Mouse (Mus musculus): ENCODE data around the gene Tmem161a. TPM values are rescaled to one million over a fixed set of nuclear protein-coding genes. Genes with fewer than 3 reads are reported as not detected.
A peak's percentile ranks its signal among the peaks of the same experiment; 100 is the strongest.

Gene Tmem161a
- polyA plus RNA-seq, 1 experiment from 2014 or later: 50.5 TPM

DNA sequence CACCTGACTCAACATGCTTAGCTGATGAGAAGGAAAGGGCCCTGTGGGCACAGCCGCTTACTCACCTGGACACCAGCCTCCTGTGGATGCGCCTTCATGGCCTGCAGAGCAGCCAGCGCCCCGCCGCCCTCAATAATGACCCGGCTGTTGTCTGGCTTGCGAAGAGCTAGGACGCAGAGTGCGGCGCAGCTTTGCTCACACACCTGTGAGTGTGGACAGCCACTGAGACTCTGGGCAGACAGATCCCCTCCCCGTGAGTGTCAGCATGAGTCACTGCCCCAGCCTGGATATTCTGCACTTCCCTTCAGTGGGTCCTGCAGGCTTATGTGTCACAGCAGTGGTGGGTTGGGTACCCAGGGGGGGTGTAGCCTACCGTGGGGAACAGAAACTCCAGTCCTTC is 49.9 kb downstream of the Tmem161a start:
- Histone ChIP-seq H3K27ac (ENCODE audit: low read depth) (no peak overlapping the region), H3K9me3 (ENCODE audit: low read depth, low read length) (no peaks in the 10 kb centered on the region), H3K4me1 (ENCODE audit: insufficient read depth) (no peaks in the 10 kb centered on the region), H3K4me2 (no peak overlapping the region), H3K4me3 (ENCODE audit: low read depth, low read length) (no peak overlapping the region), H3K27me3 (ENCODE audit: insufficient read depth, low read length) (no peaks in the 10 kb centered on the region), H3K9ac (no peak overlapping the region), H3K36me3 (ENCODE audit: insufficient read depth) (peaks cover 37% of the 10 kb centered on the region; the same call in 1 of the 2 replicates)
- DNase-seq: no peak
- WGBS: 89% methylated on average over 12 of the region's 12 CpGs
- no peak for ATAC-seq (ENCODE audit: insufficient read depth)
- no peak for TF ChIP-seq CTCF (IDR thresholded peaks at IDR 0.05; ENCODE audit: low read depth)

DNA sequence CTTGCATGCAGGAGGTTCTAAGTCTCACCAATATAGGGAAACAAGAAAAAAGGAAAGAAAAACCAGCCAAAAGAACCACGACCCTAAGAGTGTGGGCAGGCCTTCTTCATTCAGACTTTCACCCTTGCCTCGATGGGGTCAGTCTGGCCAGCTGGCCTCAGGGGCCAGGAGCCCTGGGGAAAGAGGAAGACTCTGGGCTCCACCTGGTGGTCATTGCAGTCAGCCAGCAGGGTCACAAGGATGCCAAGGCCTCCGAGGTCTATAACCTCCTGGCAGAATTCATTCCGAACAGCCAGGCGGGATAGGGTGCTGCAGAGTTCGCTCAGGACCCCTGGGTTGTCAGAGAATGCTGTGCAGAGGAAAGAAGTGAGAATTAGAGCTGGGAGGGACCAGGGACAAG is 51.2 kb downstream of the Tmem161a start:
- TF ChIP-seq CTCF (IDR thresholded peaks at IDR 0.05; ENCODE audit: low read depth): peak; percentile 67
- Histone ChIP-seq H3K4me1 (ENCODE audit: insufficient read depth) (no peaks in the 10 kb centered on the region), H3K27me3 (ENCODE audit: insufficient read depth, low read length) (no peaks in the 10 kb centered on the region), H3K36me3 (ENCODE audit: insufficient read depth) (peaks cover 41% of the 10 kb centered on the region; the same call in 1 of the 2 replicates), H3K4me2 (no peak overlapping the region), H3K9ac (no peak overlapping the region), H3K4me3 (ENCODE audit: low read depth, low read length) (no peak overlapping the region), H3K27ac (ENCODE audit: low read depth) (no peak overlapping the region), H3K9me3 (ENCODE audit: low read depth, low read length) (no peaks in the 10 kb centered on the region)
- DNase-seq: peak; percentile 36
- ATAC-seq (ENCODE audit: insufficient read depth): no peak
- WGBS: 48% methylated on average over 6 of the region's 6 CpGs

DNA sequence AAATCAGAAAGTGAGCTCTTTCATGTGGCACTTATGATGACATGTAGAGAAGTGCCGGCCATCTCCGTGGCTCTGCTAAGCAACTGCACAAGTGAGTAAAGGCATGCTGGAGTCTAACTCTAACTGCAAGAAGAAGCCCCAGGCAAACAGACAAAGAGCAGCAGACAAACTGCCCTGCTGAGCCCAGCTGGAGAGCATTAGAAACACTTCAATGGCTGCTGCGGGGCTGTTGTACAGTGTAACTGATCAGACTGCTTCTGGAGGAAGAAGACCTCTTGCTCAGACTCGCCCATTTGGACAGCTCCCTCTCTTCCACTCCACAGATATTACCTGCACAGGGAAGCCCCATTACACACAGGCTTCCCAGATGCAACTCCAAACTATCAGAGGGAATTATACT is 55.8 kb downstream of the Tmem161a start:
- WGBS: 73% methylated on average over 4 of the region's 4 CpGs
- H3K9ac ChIP-seq: no peak overlapping the region
- H3K36me3 ChIP-seq (ENCODE audit: insufficient read depth): peaks cover 48% of the 10 kb centered on the region
- ATAC-seq (ENCODE audit: insufficient read depth) (no peak), DNase-seq (no peak)
- peaks cover 3% of the 10 kb centered on the region; the same call in 1 of the 2 replicates for H3K4me1 ChIP-seq (ENCODE audit: insufficient read depth)
- no peak overlapping the region for H3K4me3 ChIP-seq (ENCODE audit: low read depth, low read length)
- no peak for TF ChIP-seq CTCF (IDR thresholded peaks at IDR 0.05; ENCODE audit: low read depth)
- H3K4me2 ChIP-seq: no peak overlapping the region
- H3K27me3 ChIP-seq (ENCODE audit: insufficient read depth, low read length): no peaks in the 10 kb centered on the region
- no peaks in the 10 kb centered on the region for H3K9me3 ChIP-seq (ENCODE audit: low read depth, low read length)
- no peak overlapping the region for H3K27ac ChIP-seq (ENCODE audit: low read depth)

DNA sequence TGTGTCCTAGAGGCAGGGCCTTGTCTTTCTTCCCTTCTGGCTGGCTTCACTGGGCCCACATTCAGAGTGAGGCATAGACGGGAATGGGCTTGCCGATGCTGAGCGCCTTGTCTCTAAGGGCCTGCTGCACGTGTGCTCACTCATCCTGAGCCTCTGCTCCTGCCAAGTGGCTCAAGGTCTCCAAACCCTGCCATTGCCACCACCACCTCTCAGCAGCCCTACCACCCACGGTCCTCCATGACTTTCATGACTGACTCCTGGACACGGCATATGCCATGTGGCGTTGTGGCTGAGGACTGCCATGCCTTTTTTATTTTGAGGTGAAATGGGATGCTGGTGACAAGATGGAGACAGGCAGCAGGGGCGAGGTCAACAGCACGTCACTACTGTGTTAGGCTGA is 58.7 kb downstream of the Tmem161a start:
- no peak for ATAC-seq (ENCODE audit: insufficient read depth)
- no peak for DNase-seq

More for the DNA sequence above, 58.7 kb downstream of the Tmem161a start:
- peaks cover 13% of the 10 kb centered on the region; the same call in 1 of the 2 replicates for H3K4me1 ChIP-seq (ENCODE audit: insufficient read depth)
- no peak overlapping the region for H3K4me2 ChIP-seq
- H3K27me3 ChIP-seq (ENCODE audit: insufficient read depth, low read length): no peaks in the 10 kb centered on the region
- no peak for TF ChIP-seq CTCF (IDR thresholded peaks at IDR 0.05; ENCODE audit: low read depth)
- no peak overlapping the region for H3K27ac ChIP-seq (ENCODE audit: low read depth)
- peaks cover 28% of the 10 kb centered on the region for H3K36me3 ChIP-seq (ENCODE audit: insufficient read depth)
- WGBS: 92% methylated on average over 9 of the region's 9 CpGs
- H3K4me3 ChIP-seq (ENCODE audit: low read depth, low read length): no peak overlapping the region
- H3K9me3 ChIP-seq (ENCODE audit: low read depth, low read length): no peaks in the 10 kb centered on the region
- H3K9ac ChIP-seq: no peak overlapping the region

Other genes with a start within 250 kb of the Tmem161a start
- gene Gatad2a, start 176.0 kb upstream of the Tmem161a start, polyA plus RNA-seq (2014; fragmentation: Nextera tagmentation; extraction: Ambion mirVana): 81.5 and 92.4 TPM in 2 replicates
- 49.6 and 50.7 TPM in 2 replicates for gene Mau2, start 129.6 kb upstream of the Tmem161a start, polyA plus RNA-seq (2014; fragmentation: Nextera tagmentation; extraction: Ambion mirVana)
- 33.6 and 39.3 TPM in 2 replicates for gene Sugp1, start 129.5 kb upstream of the Tmem161a start, polyA plus RNA-seq (2014; fragmentation: Nextera tagmentation; extraction: Ambion mirVana)
- gene Tm6sf2, start 99.4 kb upstream of the Tmem161a start, polyA plus RNA-seq (2014; fragmentation: Nextera tagmentation; extraction: Ambion mirVana): 0.39 and 1.1 TPM in 2 replicates
- gene Hapln4, start 88.9 kb upstream of the Tmem161a start, polyA plus RNA-seq (2014; fragmentation: Nextera tagmentation; extraction: Ambion mirVana): 0.05 TPM in 1 of 2 replicates, not detected in the other
- gene Ncan, start 51.5 kb upstream of the Tmem161a start, polyA plus RNA-seq (2014; fragmentation: Nextera tagmentation; extraction: Ambion mirVana): 0.05 and 0.07 TPM in 2 replicates
- gene Nr2c2ap, start 41.0 kb upstream of the Tmem161a start, polyA plus RNA-seq (2014; fragmentation: Nextera tagmentation; extraction: Ambion mirVana): 23.1 and 25.2 TPM in 2 replicates
- 17.3 TPM in 2 replicates for gene Rfxank, start 33.2 kb upstream of the Tmem161a start, polyA plus RNA-seq (2014; fragmentation: Nextera tagmentation; extraction: Ambion mirVana)
- 42.5 and 45.7 TPM in 2 replicates for gene Borcs8, start 32.9 kb upstream of the Tmem161a start, polyA plus RNA-seq (2014; fragmentation: Nextera tagmentation; extraction: Ambion mirVana)
- 0.26 and 0.28 TPM in 2 replicates for gene Mef2b, start 32.6 kb upstream of the Tmem161a start, polyA plus RNA-seq (2014; fragmentation: Nextera tagmentation; extraction: Ambion mirVana)
- gene Slc25a42, start 39.9 kb downstream of the Tmem161a start, polyA plus RNA-seq (2014; fragmentation: Nextera tagmentation; extraction: Ambion mirVana): 2.9 and 3.2 TPM in 2 replicates
- gene Sugp2, start 61.9 kb downstream of the Tmem161a start, polyA plus RNA-seq (2014; fragmentation: Nextera tagmentation; extraction: Ambion mirVana): 33.4 and 33.5 TPM in 2 replicates
- gene Armc6, start 62.1 kb downstream of the Tmem161a start, polyA plus RNA-seq (2014; fragmentation: Nextera tagmentation; extraction: Ambion mirVana): 27.8 and 28.6 TPM in 2 replicates
- gene Homer3, start 110.5 kb downstream of the Tmem161a start, polyA plus RNA-seq (2014; fragmentation: Nextera tagmentation; extraction: Ambion mirVana): 66.4 and 77.9 TPM in 2 replicates
- gene Ddx49, start 130.1 kb downstream of the Tmem161a start, polyA plus RNA-seq (2014; fragmentation: Nextera tagmentation; extraction: Ambion mirVana): 46.1 and 47.9 TPM in 2 replicates
- gene Cope, start 130.2 kb downstream of the Tmem161a start, polyA plus RNA-seq (2014; fragmentation: Nextera tagmentation; extraction: Ambion mirVana): 286 and 303 TPM in 2 replicates
- 2.7 and 3.6 TPM in 2 replicates for gene Cers1, start 143.4 kb downstream of the Tmem161a start, polyA plus RNA-seq (2014; fragmentation: Nextera tagmentation; extraction: Ambion mirVana)
- 2.4 and 4.2 TPM in 2 replicates for gene Gdf1, start 157.5 kb downstream of the Tmem161a start, polyA plus RNA-seq (2014; fragmentation: Nextera tagmentation; extraction: Ambion mirVana)
- 23.3 and 27.2 TPM in 2 replicates for gene Upf1, start 180.9 kb downstream of the Tmem161a start, polyA plus RNA-seq (2014; fragmentation: Nextera tagmentation; extraction: Ambion mirVana)
- 0.43 and 0.53 TPM in 2 replicates for gene Comp, start 201.2 kb downstream of the Tmem161a start, polyA plus RNA-seq (2014; fragmentation: Nextera tagmentation; extraction: Ambion mirVana)